Mouse (Mus musculus) Patski (cell line): ENCODE results near the gene Ano2. TPM values are rescaled to one million over a fixed set of nuclear protein-coding genes. Genes with fewer than 3 reads are reported as not detected.
A peak's percentile ranks its signal among the peaks of the same experiment; 100 is the strongest.

Experiments
- ATAC-seq: fragments of 100-300 bp; one replicate; pipeline ENCODE4 v1.8.0; 2021
- CTCF ChIA-PET: fragments of 350-600 bp; sonication (Branson Sonifier 250); formaldehyde crosslinking; loops from one replicate; lab custom pipeline; 2022; ENCODE audit warnings: inconsistent platforms; lab: Charles Lee
- POLR2A ChIA-PET: fragments of 350-600 bp; sonication (Branson Sonifier 250); formaldehyde crosslinking; loops from one replicate; lab custom pipeline; 2022; ENCODE audit warnings: antibody characterized with exemption, inconsistent platforms; lab: Charles Lee
- DNase-seq: peaks from one replicate; pipeline ENCODE4 v3.0.0-alpha.2; 2011; ENCODE audit warnings: low read depth, low spot score
- H3K27me3 ChIP-seq: fragments of 371-371 bp; one replicate; pipeline ENCODE4 v1.5.1; 2021
- CTCF ChIP-seq: fragments of 100-300 bp; IDR thresholded peaks from one replicate; pipeline ENCODE4 v1.5.1; 2021
- in situ Hi-C: fragments of 300-500 bp; cut with MboI; formaldehyde crosslinking; loops from 3 replicates; pipeline ENCODE4 v1.11.1; 2018; ENCODE audit warnings: low pct_unique_long_range_greater_than_20kb, mixed read lengths
- polyA plus RNA-seq: library from polyadenylated mRNA; unstranded; gene quantifications from one replicate; pipeline ENCODE4 v1.2.3, GENCODE M21; 2021

Ano2 gene
- polyA plus RNA-seq, 1 experiment from 2014 or later, result 0.13 TPM

DNA sequence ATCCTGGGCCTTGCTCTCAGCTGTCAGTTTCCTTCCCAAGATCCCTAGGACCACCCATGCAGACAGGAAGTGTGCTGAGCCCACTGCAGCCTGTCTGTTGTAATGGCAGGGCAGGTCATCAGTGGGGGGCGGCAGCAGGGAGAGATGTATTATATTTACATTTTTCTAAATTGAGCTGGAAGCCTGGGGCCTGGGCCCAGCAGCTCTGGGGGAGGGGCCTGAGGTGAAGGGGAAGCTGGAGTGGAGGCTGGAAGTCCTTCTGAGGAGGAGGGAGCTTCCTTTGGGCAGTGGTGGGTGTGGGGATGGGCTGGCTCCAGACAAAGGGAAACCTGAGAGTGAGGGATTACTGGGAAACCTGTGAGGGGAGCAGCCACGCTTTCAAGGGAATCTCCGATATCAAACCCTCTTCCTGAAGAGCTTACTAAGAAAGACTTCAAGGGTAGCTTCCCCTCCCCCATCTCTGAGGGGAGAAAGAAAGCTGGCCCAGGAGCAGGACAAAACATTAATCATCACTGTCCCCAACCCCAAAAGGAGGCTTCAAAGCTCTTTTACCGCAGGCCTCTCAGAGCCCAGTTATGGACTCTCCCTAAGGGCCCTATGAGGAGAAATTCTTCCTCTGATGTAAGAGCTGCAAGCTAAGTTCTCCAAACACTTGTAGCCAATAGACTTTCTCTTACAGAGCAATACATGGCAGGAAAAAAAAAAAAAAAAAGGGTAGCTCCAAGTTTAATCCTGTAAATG lies 313.0 kb downstream of the Ano2 start:
- in situ Hi-C loops, result no loop called here
- no peak for DNase-seq
- H3K27me3 ChIP-seq, result no peaks in the 10 kb centered on the region
- CTCF ChIA-PET, result interaction anchor here (0.7 to 0.8 kb wide), 2 partner anchors 10 to 19 kb away, joined by 3 read pairs; no protein-coding TSS in a partner anchor
- POLR2A ChIA-PET, result interaction anchor here (0.5 kb wide), 1 partner anchor 601 kb away, joined by 3 read pairs; no protein-coding TSS in a partner anchor
- no peak for ATAC-seq
- TF ChIP-seq CTCF, result no peak

DNA sequence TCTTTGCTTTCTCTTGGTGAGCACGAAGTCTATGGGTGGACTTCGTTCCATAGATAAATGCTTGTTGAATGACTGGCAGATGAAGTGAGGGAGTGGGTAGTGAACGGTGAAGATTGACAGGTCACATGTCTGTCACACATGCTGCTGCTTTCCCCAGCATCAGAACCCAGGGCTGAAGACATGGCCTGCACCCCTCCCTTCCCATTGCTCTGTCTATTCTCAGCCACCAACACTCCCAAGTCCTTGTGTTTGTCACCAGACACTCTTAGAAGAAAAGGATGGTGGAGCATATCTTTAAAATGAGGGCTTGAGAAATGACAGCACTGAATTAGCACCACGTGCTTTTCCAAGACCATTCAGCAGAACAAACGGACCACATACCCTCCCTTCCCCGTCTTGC lies 316.4 kb downstream of the Ano2 start:
- no peaks in the 10 kb centered on the region for H3K27me3 ChIP-seq
- DNase-seq, result no peak
- no peak for TF ChIP-seq CTCF
- in situ Hi-C loops, result no loop called here
- ChIA-PET CTCF (no interaction called here), POLR2A (no interaction called here)
- no peak for ATAC-seq

DNA sequence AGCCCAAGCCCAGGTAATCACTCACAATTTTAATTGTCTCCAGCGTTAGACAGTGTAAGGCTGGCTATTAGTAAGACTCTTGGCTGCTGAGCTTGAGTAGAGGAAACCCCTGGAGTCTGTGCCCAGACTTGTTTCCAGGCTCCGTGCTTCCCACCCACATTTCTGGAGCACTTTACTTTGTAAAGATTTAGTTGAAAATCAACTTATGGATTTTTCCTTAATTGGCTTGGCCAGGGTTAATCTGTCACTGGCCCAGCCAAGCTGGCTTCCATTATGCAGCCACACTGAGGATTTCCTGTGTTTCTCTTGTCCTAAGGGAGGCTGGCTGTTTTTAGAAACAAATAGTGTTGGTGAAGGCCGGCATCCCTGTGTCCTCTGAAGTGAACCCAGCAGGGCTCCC lies 318.9 kb downstream of the Ano2 start:
- in situ Hi-C loops, result no loop called here
- ATAC-seq, result no peak
- CTCF ChIA-PET, result no interaction called here
- no peak for DNase-seq
- TF ChIP-seq CTCF, result no peak
- POLR2A ChIA-PET, result no interaction called here
- H3K27me3 ChIP-seq, result no peaks in the 10 kb centered on the region

DNA sequence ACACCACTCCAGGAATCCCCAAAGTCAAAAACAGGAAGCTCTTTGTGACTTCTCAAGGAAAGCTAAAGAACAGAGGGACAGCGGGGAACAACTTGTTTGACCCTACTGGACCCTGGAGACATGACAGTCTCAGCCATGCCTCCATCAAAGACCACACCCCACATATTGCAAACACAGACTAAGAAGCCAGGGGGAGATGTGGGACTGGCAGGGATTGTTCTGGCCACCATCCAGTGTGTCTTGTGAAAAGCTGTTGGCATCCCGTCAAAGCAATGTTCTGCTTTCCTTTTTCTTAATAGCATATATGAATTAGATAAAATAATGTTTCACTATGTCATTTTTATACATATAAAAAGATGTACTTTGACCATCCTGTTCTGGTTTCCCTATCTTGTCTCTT lies 326.8 kb downstream of the Ano2 start:
- no peak for TF ChIP-seq CTCF
- in situ Hi-C loops, result no loop called here
- peaks cover 3% of the 10 kb centered on the region for H3K27me3 ChIP-seq
- POLR2A ChIA-PET, result no interaction called here
- CTCF ChIA-PET, result no interaction called here
- ATAC-seq, result no peak
- no peak for DNase-seq

DNA sequence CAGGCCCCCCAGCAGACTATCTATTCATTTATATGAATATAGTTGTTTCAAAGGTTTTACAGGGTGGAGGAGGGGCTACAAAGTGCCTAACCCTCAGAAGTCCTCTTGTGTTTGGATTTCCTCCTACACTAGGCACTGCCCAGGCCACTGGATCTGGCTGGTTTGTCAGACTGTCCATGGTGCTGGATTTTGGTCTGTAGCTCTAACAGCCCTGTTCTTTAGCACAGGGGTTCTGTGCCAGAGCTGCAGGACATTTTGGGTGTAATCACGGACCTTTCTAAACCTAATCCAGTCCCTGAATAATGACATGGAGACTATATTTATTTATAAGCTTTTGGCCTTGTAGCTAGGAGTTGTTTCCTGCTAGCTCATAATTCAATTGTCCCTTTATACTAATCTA lies 328.2 kb downstream of the Ano2 start:
- POLR2A ChIA-PET, result no interaction called here
- CTCF ChIA-PET, result no interaction called here
- peaks cover 3% of the 10 kb centered on the region for H3K27me3 ChIP-seq
- DNase-seq (no peak), ATAC-seq (no peak)
- in situ Hi-C loops, result no loop called here
- no peak for TF ChIP-seq CTCF

DNA sequence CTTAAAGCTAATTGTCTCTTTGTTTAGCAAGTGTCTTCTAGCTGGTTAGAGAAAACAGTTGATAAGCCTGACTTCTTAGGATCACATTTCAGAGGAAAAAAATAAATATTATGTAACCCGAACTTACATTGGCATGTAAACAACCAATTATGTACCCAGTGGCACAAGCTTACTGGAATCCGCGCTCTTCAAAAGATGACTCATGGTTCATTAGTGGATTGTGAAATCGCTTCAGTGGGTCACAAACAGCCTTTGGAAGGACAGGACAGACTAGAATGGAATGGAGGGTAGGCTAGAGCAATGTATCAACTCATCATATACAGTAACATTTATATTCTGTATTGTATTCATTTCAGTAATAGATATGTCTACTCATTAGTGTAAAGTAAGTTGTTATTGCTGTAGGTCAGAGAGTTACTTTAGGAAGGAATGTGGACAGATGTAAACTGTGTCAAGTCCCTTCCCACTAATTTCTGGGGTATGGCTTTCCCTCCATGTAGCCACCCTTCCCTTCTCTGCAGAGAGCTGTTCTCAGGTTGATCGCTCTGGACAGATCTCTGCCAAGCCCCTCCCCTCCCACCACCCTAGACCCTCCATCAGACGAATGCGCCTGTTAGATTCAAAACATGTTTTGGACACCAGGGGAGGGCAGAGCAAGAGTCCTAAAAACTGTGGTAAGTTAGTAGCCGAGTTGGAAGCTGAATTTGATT lies 343.6 kb downstream of the Ano2 start:
- in situ Hi-C loops, result no loop called here
- ChIA-PET POLR2A (no interaction called here), CTCF (interaction anchor here (0.9 kb wide), 1 partner anchor 12 kb away, joined by 5 read pairs; no protein-coding TSS in a partner anchor)
- TF ChIP-seq CTCF, result no peak
- no peaks in the 10 kb centered on the region for H3K27me3 ChIP-seq
- DNase-seq, result peak; percentile 73
- ATAC-seq, result peak; percentile 82

DNA sequence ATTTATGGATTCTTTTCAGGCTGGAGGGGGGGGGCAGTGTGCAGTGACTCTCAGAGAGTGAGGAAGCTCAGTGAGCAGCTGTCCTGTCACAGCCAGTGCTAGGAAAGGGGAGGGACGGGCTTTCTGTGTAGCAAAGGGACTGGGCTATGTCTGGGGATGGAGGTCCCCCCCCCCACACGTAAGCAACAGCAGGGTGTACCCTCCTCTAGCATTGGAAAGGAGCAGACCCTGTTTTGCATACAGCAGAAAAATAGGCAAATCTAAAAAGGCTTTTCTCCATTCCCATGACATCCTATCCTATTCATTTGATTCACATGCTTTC lies 344.1 kb downstream of the Ano2 start:
- ChIA-PET CTCF (interaction anchor here (1.2 kb wide), 1 partner anchor 11 kb away, joined by 3 read pairs; no protein-coding TSS in a partner anchor), POLR2A (interaction anchor here (0.7 kb wide), 1 partner anchor 54 kb away, joined by 4 read pairs; no protein-coding TSS in a partner anchor)
- no peak for DNase-seq
- ATAC-seq, result no peak
- H3K27me3 ChIP-seq, result no peaks in the 10 kb centered on the region
- in situ Hi-C loops, result no loop called here
- no peak for TF ChIP-seq CTCF

DNA sequence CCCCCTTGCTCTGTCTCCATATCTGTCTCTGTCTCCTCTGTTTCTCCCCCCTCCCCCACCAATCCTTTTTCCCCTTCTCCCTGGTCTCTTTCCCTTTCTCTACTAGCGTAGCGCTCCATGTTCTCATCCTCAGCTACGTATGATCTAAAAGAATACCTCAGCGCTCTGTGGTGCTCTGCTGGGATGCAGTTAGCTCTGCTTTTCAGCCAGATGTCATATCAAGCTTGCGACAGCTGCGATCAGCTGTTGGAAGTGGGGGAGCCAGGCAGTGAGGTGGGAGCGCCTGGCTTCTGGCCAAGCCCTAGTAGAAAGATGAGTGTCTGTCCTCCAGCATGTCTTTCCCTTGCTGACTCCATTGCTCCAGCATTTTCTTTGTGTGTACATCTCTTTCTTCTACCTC lies 344.5 kb downstream of the Ano2 start:
- TF ChIP-seq CTCF, result no peak
- ChIA-PET POLR2A (interaction anchor here (0.7 kb wide), 1 partner anchor 54 kb away, joined by 4 read pairs; no protein-coding TSS in a partner anchor), CTCF (interaction anchor here (1.2 kb wide), 1 partner anchor 10 kb away, joined by 3 read pairs; no protein-coding TSS in a partner anchor)
- ATAC-seq (no peak), DNase-seq (no peak)
- H3K27me3 ChIP-seq, result no peaks in the 10 kb centered on the region
- in situ Hi-C loops, result no loop called here

DNA sequence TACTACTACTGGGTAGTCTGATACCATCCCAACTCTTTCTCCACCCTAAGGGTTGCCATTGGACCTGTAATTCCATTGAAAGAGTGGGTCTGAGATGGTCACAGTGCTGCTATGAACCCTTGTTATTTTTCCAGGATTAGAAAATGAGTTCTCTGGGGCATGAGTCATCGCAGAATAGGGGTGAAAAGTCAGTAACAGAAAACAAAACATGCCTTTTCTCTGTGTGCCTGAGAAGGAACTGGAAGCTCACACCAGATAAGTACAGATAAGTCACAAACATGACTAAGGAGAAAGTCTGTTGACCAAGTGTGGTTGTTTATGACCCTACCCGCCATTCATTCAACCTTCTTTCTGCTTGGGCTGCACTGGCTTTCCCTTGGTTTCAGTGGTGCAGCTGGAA lies 345.4 kb downstream of the Ano2 start:
- in situ Hi-C loops, result no loop called here
- ChIA-PET CTCF (interaction anchor here (1.2 kb wide), 2 partner anchors 9 to 55 kb away, joined by 3 to 4 read pairs; no protein-coding TSS in a partner anchor), POLR2A (no interaction called here)
- ATAC-seq, result peak; percentile 49
- H3K27me3 ChIP-seq, result no peaks in the 10 kb centered on the region
- TF ChIP-seq CTCF, result no peak
- DNase-seq, result peak; percentile 49

DNA sequence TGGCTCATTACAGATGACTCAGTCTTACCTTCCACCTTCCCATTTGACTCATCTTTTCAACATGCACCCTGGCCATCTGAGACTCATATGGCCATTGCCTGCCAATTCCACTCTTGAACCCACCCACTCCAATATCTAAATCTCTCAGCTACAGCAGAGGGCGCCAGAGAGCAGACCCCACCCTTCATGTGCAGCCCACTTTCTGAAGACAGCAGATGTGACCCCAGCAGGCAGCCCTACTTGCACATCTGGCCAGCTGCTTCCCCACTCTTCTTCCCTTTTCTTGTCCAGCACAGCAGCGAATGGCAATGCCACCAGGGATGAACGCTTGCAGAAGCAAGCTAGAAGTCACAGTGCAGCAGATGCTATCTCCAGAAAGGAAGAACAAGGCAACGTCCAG lies 355.7 kb downstream of the Ano2 start:
- in situ Hi-C loops, result no loop called here
- TF ChIP-seq CTCF, result peak; percentile 44

DNA sequence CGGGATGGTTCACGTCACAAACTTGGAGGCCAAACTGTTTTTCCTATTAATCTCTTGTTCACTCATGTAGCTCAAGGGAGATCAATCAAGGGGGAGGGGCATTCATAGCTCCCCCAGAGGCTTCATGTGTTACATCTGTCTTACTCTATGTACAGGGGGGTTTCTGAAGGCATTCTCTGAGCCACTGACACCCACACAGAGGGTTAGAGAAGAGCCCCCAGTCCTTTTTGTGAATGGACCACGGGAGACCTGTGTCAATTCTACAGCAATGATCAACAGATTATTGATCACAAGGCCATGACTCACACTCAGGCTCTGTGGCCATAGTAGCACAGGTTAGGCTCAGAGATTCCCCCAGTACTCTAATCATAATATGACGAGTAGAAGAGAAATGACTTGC lies 358.0 kb downstream of the Ano2 start:
- ATAC-seq, result no peak
- no peak for DNase-seq
- CTCF ChIA-PET, result no interaction called here
- no peak for TF ChIP-seq CTCF
- POLR2A ChIA-PET, result no interaction called here
- H3K27me3 ChIP-seq, result peaks cover 5% of the 10 kb centered on the region
- in situ Hi-C loops, result no loop called here

More for the DNA sequence above, 355.7 kb downstream of the Ano2 start:
- ChIA-PET POLR2A (interaction anchor here (0.5 kb wide), 1 partner anchor 82 kb away, joined by 4 read pairs; no protein-coding TSS in a partner anchor), CTCF (no interaction called here)
- DNase-seq, result no peak
- H3K27me3 ChIP-seq, result peaks cover 2% of the 10 kb centered on the region
- no peak for ATAC-seq
